Mouse (Mus musculus): ENCODE data around the gene Vps18. TPM values are rescaled to one million over a fixed set of nuclear protein-coding genes. Genes with fewer than 3 reads are reported as not detected.
A peak's percentile ranks its signal among the peaks of the same experiment; 100 is the strongest.

The Vps18 gene
- polyA plus RNA-seq (2015; fragmentation: Nextera tagmentation; extraction: Ambion mirVana): 23.9 and 24.2 TPM in 2 replicates

- Histone ChIP-seq H3K27ac (replicated peaks) (peak within 1 kb of the TSS; percentile 62; the same call in 1 of the 2 replicates), H3K4me3 (peak within 1 kb of the TSS; percentile 75), H3K27me3 (no peaks in the 10 kb centered on the region), H3K9ac (peak within 1 kb of the TSS; percentile 87), H3K4me1 (replicated peaks) (peaks cover 19% of the 10 kb centered on the region), H3K4me2 (peak within 1 kb of the TSS; percentile 92), H3K36me3 (peaks cover 34% of the 10 kb centered on the region), H3K9me3 (no peaks in the 10 kb centered on the region)
- peak; percentile 96 for ATAC-seq (ENCODE audit: low read depth)
- 2% methylated on average over 31 of the region's 31 CpGs for WGBS
These were observed at the start of gene Vps18 for GRCm38 (mm10) chr2:119288270-119288882. TSS of gene Vps18 (plus strand) at chr2:119288740.

GRCm38 (mm10) chr2:119240075-119240818, 48.3 kb upstream of the Vps18 start:
- H3K27me3 ChIP-seq: peaks cover 52% of the 10 kb centered on the region
- H3K9me3 ChIP-seq: no peaks in the 10 kb centered on the region
- no peak for ATAC-seq (ENCODE audit: low read depth)
- H3K9ac ChIP-seq: no peak overlapping the region
- 57% methylated on average over 4 of the region's 4 CpGs for WGBS
- no peak overlapping the region for H3K4me2 ChIP-seq
- H3K27ac ChIP-seq (replicated peaks): no peak overlapping the region
- peaks cover 13% of the 10 kb centered on the region for H3K4me1 ChIP-seq (replicated peaks)
- no peak overlapping the region for H3K4me3 ChIP-seq
- H3K36me3 ChIP-seq: no peaks in the 10 kb centered on the region

- no peaks in the 10 kb centered on the region for H3K36me3 ChIP-seq
- H3K27me3 ChIP-seq: peaks cover 46% of the 10 kb centered on the region
- WGBS: 90% methylated on average over 4 of the region's 4 CpGs
- no peak overlapping the region for H3K9ac ChIP-seq
- no peak overlapping the region for H3K27ac ChIP-seq (replicated peaks)
- H3K9me3 ChIP-seq: no peaks in the 10 kb centered on the region
- H3K4me3 ChIP-seq: no peak overlapping the region
- ATAC-seq (ENCODE audit: low read depth): no peak
- peaks cover 13% of the 10 kb centered on the region for H3K4me1 ChIP-seq (replicated peaks)
- no peak overlapping the region for H3K4me2 ChIP-seq
These were observed 47.7 kb upstream of the Vps18 start for GRCm38 (mm10) chr2:119240819-119241186.

GRCm38 (mm10) chr2:119242548-119242947, 46.0 kb upstream of the Vps18 start:
- WGBS: 83% methylated on average over 9 of the region's 9 CpGs
- Histone ChIP-seq H3K27ac (replicated peaks) (no peak overlapping the region), H3K4me3 (no peak overlapping the region), H3K4me2 (no peak overlapping the region), H3K27me3 (peaks cover 29% of the 10 kb centered on the region), H3K4me1 (replicated peaks) (peaks cover 5% of the 10 kb centered on the region), H3K36me3 (no peaks in the 10 kb centered on the region), H3K9me3 (no peaks in the 10 kb centered on the region), H3K9ac (no peak overlapping the region)
- no peak for ATAC-seq (ENCODE audit: low read depth)

GRCm38 (mm10) chr2:119245246-119245645, 43.3 kb upstream of the Vps18 start:
- 88% methylated on average over 7 of the region's 7 CpGs for WGBS

GRCm38 (mm10) chr2:119247904-119248303, 40.6 kb upstream of the Vps18 start:
- Histone ChIP-seq H3K36me3 (no peaks in the 10 kb centered on the region), H3K9ac (no peak overlapping the region), H3K9me3 (no peaks in the 10 kb centered on the region), H3K27me3 (no peaks in the 10 kb centered on the region), H3K27ac (replicated peaks) (no peak overlapping the region), H3K4me2 (no peak overlapping the region), H3K4me3 (no peak overlapping the region), H3K4me1 (replicated peaks) (0 out of 2 replicates have a peak, but pooled peaks cover 6% of the 10 kb centered on the region)
- no peak for ATAC-seq (ENCODE audit: low read depth)
- WGBS: 82% methylated on average over 9 of the region's 9 CpGs

More at GRCm38 (mm10) chr2:119245246-119245645, 43.3 kb upstream of the Vps18 start:
- ATAC-seq (ENCODE audit: low read depth): no peak
- Histone ChIP-seq H3K9ac (no peak overlapping the region), H3K4me2 (no peak overlapping the region), H3K36me3 (no peaks in the 10 kb centered on the region), H3K9me3 (no peaks in the 10 kb centered on the region), H3K4me1 (replicated peaks) (no peaks in the 10 kb centered on the region), H3K27me3 (peaks cover 2% of the 10 kb centered on the region; the same call in 1 of the 2 replicates), H3K4me3 (no peak overlapping the region), H3K27ac (replicated peaks) (no peak overlapping the region)

- 0 out of 2 replicates have a peak, but pooled peaks cover 6% of the 10 kb centered on the region for H3K4me1 ChIP-seq (replicated peaks)
- H3K4me2 ChIP-seq: no peak overlapping the region
- ATAC-seq (ENCODE audit: low read depth): no peak
- H3K36me3 ChIP-seq: no peaks in the 10 kb centered on the region
- no peak overlapping the region for H3K27ac ChIP-seq (replicated peaks)
- H3K27me3 ChIP-seq: peaks cover 7% of the 10 kb centered on the region
- H3K9ac ChIP-seq: no peak overlapping the region
- WGBS: 78% methylated on average over 4 of the region's 4 CpGs
- no peak overlapping the region for H3K4me3 ChIP-seq
- no peaks in the 10 kb centered on the region for H3K9me3 ChIP-seq
These were observed 38.9 kb upstream of the Vps18 start for GRCm38 (mm10) chr2:119249592-119250061.

- 61% methylated on average over 5 of the region's 5 CpGs for WGBS
- Histone ChIP-seq H3K9ac (0 out of 2 replicates have a peak overlapping the region, but pooled peaks have one; percentile 14), H3K4me2 (no peak overlapping the region; the same call in 1 of the 2 replicates), H3K27me3 (peaks cover 14% of the 10 kb centered on the region), H3K4me1 (replicated peaks) (0 out of 2 replicates have a peak, but pooled peaks cover 6% of the 10 kb centered on the region), H3K9me3 (no peaks in the 10 kb centered on the region), H3K27ac (replicated peaks) (no peak overlapping the region), H3K4me3 (no peak overlapping the region), H3K36me3 (no peaks in the 10 kb centered on the region)
- no peak for ATAC-seq (ENCODE audit: low read depth)
These were observed 38.2 kb upstream of the Vps18 start for GRCm38 (mm10) chr2:119250377-119250776.

- Histone ChIP-seq H3K27me3 (peaks cover 17% of the 10 kb centered on the region), H3K27ac (replicated peaks) (no peak overlapping the region), H3K4me1 (replicated peaks) (0 out of 2 replicates have a peak, but pooled peaks cover 6% of the 10 kb centered on the region), H3K4me2 (no peak overlapping the region; the same call in 1 of the 2 replicates), H3K9ac (0 out of 2 replicates have a peak overlapping the region, but pooled peaks have one; percentile 14), H3K4me3 (no peak overlapping the region), H3K36me3 (no peaks in the 10 kb centered on the region), H3K9me3 (no peaks in the 10 kb centered on the region)
- WGBS: 20% methylated on average over 11 of the region's 11 CpGs
- ATAC-seq (ENCODE audit: low read depth): peak; percentile 53
These were observed 37.6 kb upstream of the Vps18 start for GRCm38 (mm10) chr2:119250826-119251478.

GRCm38 (mm10) chr2:119254976-119255375, 33.6 kb upstream of the Vps18 start:
- no peaks in the 10 kb centered on the region for H3K9me3 ChIP-seq
- H3K4me3 ChIP-seq: no peak overlapping the region
- peaks cover 17% of the 10 kb centered on the region for H3K27me3 ChIP-seq
- WGBS: 4% methylated on average over 7 of the region's 7 CpGs
- no peak overlapping the region for H3K9ac ChIP-seq
- H3K36me3 ChIP-seq: no peaks in the 10 kb centered on the region
- no peak for ATAC-seq (ENCODE audit: low read depth)
- no peak overlapping the region for H3K4me2 ChIP-seq
- H3K4me1 ChIP-seq (replicated peaks): 0 out of 2 replicates have a peak, but pooled peaks cover 6% of the 10 kb centered on the region
- H3K27ac ChIP-seq (replicated peaks): no peak overlapping the region

GRCm38 (mm10) chr2:119260518-119260917, 28.0 kb upstream of the Vps18 start:
- Histone ChIP-seq H3K36me3 (no peaks in the 10 kb centered on the region), H3K27ac (replicated peaks) (no peak overlapping the region), H3K27me3 (peaks cover 2% of the 10 kb centered on the region), H3K9me3 (no peaks in the 10 kb centered on the region), H3K4me2 (no peak overlapping the region), H3K4me3 (no peak overlapping the region), H3K9ac (no peak overlapping the region), H3K4me1 (replicated peaks) (peaks cover 7% of the 10 kb centered on the region)
- WGBS: 81% methylated on average over 1 of the region's 1 CpGs
- ATAC-seq (ENCODE audit: low read depth): no peak

GRCm38 (mm10) chr2:119261326-119261725, 27.2 kb upstream of the Vps18 start:
- peaks cover 7% of the 10 kb centered on the region for H3K4me1 ChIP-seq (replicated peaks)
- no peak for ATAC-seq (ENCODE audit: low read depth)
- no peaks in the 10 kb centered on the region; the same call in 1 of the 2 replicates for H3K27me3 ChIP-seq
- H3K4me2 ChIP-seq: no peak overlapping the region
- WGBS: 59% methylated on average over 2 of the region's 2 CpGs
- H3K9me3 ChIP-seq: no peaks in the 10 kb centered on the region
- no peak overlapping the region for H3K4me3 ChIP-seq
- no peak overlapping the region for H3K27ac ChIP-seq (replicated peaks)
- no peaks in the 10 kb centered on the region for H3K36me3 ChIP-seq
- no peak overlapping the region for H3K9ac ChIP-seq

All from neural tube, embryonic 13.5 days (tissue).